In the genomic region with DNA sequence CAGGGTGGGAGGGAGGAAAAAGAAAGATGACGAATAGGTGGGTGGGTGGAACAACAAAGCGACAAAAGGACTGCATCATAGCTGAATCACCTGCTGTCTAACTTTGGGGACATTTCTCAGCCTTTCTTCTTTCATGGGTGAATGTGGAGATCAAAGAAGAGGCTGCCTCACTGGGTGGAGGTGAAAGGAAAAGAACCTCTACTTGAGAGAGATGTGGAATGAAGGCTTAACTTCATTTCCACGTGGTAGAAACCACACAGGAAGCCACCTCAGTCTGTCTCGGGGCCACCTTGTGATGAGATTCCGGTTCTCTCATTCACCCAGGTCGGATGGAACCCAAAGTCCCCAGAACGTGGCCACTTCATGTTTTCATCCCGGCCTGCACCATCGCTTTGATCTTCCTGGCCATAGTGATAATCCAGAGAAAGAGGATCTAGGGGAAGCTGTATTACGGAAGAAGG, we compare ENCODE assay signal across 21 mouse cellular contexts. TPM values are rescaled to one million over a fixed set of nuclear protein-coding genes. Genes with fewer than 3 reads are reported as not detected.
DNase-seq lines count a peak whose midpoint lies in the region; TF ChIP-seq lines count a peak whose summit lies in the region.
"Had no signal": no experiment of that assay in that cellular context is flagged by ENCODE, and none has a peak within 500 bp of the region (broad histone marks: within the 10 kb centered on the region; RNA-seq: fewer than 3 reads in every experiment).

No protein-coding gene starts in this region.

- DNase-seq in 416B (ENCODE audit: low read depth) (peak; percentile 65), liver (no peak), MN1 (ENCODE audit: low spot score) (no peak)
- DNase-seq in CD4-positive, CD25-positive, alpha-beta regulatory T cell, adult 2 months (ENCODE audit: low read depth, low spot score), result peak; percentile 90
- peak; percentile 94 for DNase-seq in induced T-regulatory cell, adult 2 months (ENCODE audit: low read depth)
- peak; percentile 38 for DNase-seq in thymus, adult 2 months
- DNase-seq in kidney, adult 18-20 months, result no peak
- DNase-seq: cerebellum, adult 11 months; kidney, adult 2 months; liver, postnatal 0 days; lung, postnatal 36 days had no signal

- no peak overlapping the region for H3K4me3 ChIP-seq in thymus, adult 2 months (ENCODE audit: control insufficient read depth, insufficient read depth, low read length)
- H3K4me3 ChIP-seq: heart, embryonic 12.5 days; hindbrain, embryonic 12.5 days; left cerebral cortex, adult 2 months; limb, embryonic 13.5 days; neural tube, embryonic 15.5 days had no signal

- H3K36me3 ChIP-seq in thymus, adult 2 months (ENCODE audit: control insufficient read depth, insufficient read depth, low read length), result no peaks in the 10 kb centered on the region
- H3K36me3 ChIP-seq: heart, embryonic 12.5 days; hindbrain, embryonic 12.5 days; limb, embryonic 13.5 days; neural tube, embryonic 15.5 days had no signal

- TF ChIP-seq CTCF in thymus, adult 2 months (IDR thresholded peaks at IDR 0.05; ENCODE audit: borderline replicate concordance, control insufficient read depth, extremely low read depth, insufficient read depth, low read length, poor library complexity), result no peak

- H3K4me1 ChIP-seq in thymus, adult 2 months (replicated peaks; ENCODE audit: control insufficient read depth, insufficient read depth, low read length), result peaks cover 15% of the 10 kb centered on the region
- H3K4me1 ChIP-seq: heart, embryonic 12.5 days; hindbrain, embryonic 12.5 days; neural tube, embryonic 15.5 days had no signal

- no peak for TF ChIP-seq POLR2A in thymus, adult 2 months (IDR thresholded peaks at IDR 0.05; ENCODE audit: control insufficient read depth, extremely low read depth, insufficient read depth, low read length, poor library complexity)

- WGBS in thymus, adult 2 months, result 4% methylated on average over 10 of the region's 10 CpGs

- H3K27me3 ChIP-seq in thymus, adult 2 months (ENCODE audit: control insufficient read depth, insufficient read depth, low read length), result no peaks in the 10 kb centered on the region
- H3K27me3 ChIP-seq: heart, embryonic 12.5 days; hindbrain, embryonic 12.5 days; limb, embryonic 13.5 days; neural tube, embryonic 15.5 days had no signal

- peak overlapping the region; percentile 25 for H3K27ac ChIP-seq in thymus, adult 2 months (ENCODE audit: control insufficient read depth, insufficient read depth, low read length)
- H3K27ac ChIP-seq: hindbrain, embryonic 12.5 days; limb, embryonic 13.5 days; neural tube, embryonic 15.5 days had no signal

RNA-seq across cellular contexts. Expression of a gene that starts 43.5 kb away (rescaled TPM):
- 4.0 and 4.7 TPM in 2 replicates for polyA plus RNA-seq in thymus, adult 2 months (2012; rRNA removed)
- polyA plus RNA-seq: cortical plate, adult 2 months; embryonic facial prominence, embryonic 14.5 days; forebrain, embryonic 11.5 days; heart, embryonic 12.5 days; hindbrain, embryonic 12.5 days; limb, embryonic 13.5 days; liver, postnatal 0 days; midbrain, embryonic 16.5 days; stomach, embryonic 14.5 days had no signal

Comparison
In these comparisons a context has a peak if more than half of its experiments do, and no peak if none do; other contexts are left out.
1. DNase-seq: peak in 416B (single experiment), CD4-positive, CD25-positive, alpha-beta regulatory T cell, adult 2 months (single experiment), induced T-regulatory cell, adult 2 months (single experiment) and thymus, adult 2 months (single experiment); none in liver (single experiment), MN1 (single experiment) and kidney, adult 18-20 months (single experiment).